In the genomic region with DNA sequence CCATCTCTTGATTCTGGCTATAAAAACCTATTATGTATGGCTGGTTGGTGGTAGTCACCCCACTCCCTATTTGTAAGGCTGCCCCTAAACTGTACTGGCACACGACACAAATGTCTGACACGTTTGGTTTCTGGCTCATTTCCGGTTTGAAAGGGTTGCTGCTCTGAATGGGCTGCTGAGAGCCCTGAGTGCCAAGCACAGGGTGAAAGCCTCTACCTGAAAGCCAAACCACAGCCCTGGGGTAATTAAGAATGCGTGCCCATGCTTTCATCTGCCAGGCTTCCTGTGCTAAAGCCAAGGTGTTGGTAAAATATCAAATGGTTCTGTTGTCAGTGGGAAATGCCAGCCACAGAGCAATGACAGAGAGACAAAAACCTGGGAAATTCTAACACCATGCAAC, we compare ENCODE assay signal across 18 mouse cellular contexts. TPM values are rescaled to one million over a fixed set of nuclear protein-coding genes. Genes with fewer than 3 reads are reported as not detected.
DNase-seq lines count a peak whose midpoint lies in the region; ATAC-seq and TF ChIP-seq lines count a peak whose summit lies in the region.
"Had no signal": no experiment of that assay in that cellular context is flagged by ENCODE, and none has a peak within 500 bp of the region (broad histone marks: within the 10 kb centered on the region; RNA-seq: fewer than 3 reads in every experiment).

No protein-coding gene starts in this region.

- H3K4me1 ChIP-seq in hindbrain, embryonic 16.5 days (ENCODE audit: control insufficient read depth, insufficient read depth, low read depth, low read length), result peaks cover 8% of the 10 kb centered on the region; the same call in 1 of the 2 replicates
- H3K4me1 ChIP-seq in hindbrain, embryonic 11.5 days (replicated peaks; ENCODE audit: control insufficient read depth, insufficient read depth, low read length), result no peaks in the 10 kb centered on the region
- H3K4me1 ChIP-seq: intestine, embryonic 15.5 days; megakaryocyte, embryonic 14.5 days had no signal

- H3K27ac ChIP-seq in hindbrain, embryonic 16.5 days (ENCODE audit: low read depth, low read length), result no peak overlapping the region
- H3K27ac ChIP-seq in hindbrain, embryonic 11.5 days (ENCODE audit: low read depth, low read length), result no peak overlapping the region
- H3K27ac ChIP-seq in layer of hippocampus, adult 2 months, result peak overlapping the region; percentile 51; the same call in 1 of the 2 replicates
- H3K27ac ChIP-seq: heart, embryonic 15.5 days; hindbrain, embryonic 10.5 days; intestine, embryonic 15.5 days had no signal

- ATAC-seq in hindbrain, embryonic 16.5 days, result peak; percentile 74; the same call in 1 of the 2 replicates
- ATAC-seq in hindbrain, embryonic 11.5 days (ENCODE audit: low FRiP score), result no peak
- ATAC-seq: intestine, embryonic 15.5 days; liver, postnatal 0 days had no signal

- no peaks in the 10 kb centered on the region for H3K27me3 ChIP-seq in hindbrain, embryonic 16.5 days (replicated peaks; ENCODE audit: control insufficient read depth, insufficient read depth, low read length)
- H3K27me3 ChIP-seq in hindbrain, embryonic 11.5 days (ENCODE audit: control insufficient read depth, insufficient read depth, low read length), result no peaks in the 10 kb centered on the region
- H3K27me3 ChIP-seq: heart, embryonic 15.5 days; intestine, embryonic 15.5 days; megakaryocyte, embryonic 14.5 days had no signal

- H3K36me3 ChIP-seq in hindbrain, embryonic 16.5 days (ENCODE audit: control insufficient read depth, insufficient read depth, low read length), result no peaks in the 10 kb centered on the region
- H3K36me3 ChIP-seq in hindbrain, embryonic 11.5 days (ENCODE audit: control insufficient read depth, insufficient read depth, low read length), result no peaks in the 10 kb centered on the region
- H3K36me3 ChIP-seq: G1E; heart, embryonic 15.5 days; hindbrain, embryonic 10.5 days; intestine, embryonic 15.5 days had no signal

- no peak overlapping the region for H3K9ac ChIP-seq in hindbrain, embryonic 16.5 days (ENCODE audit: low read depth, low read length)
- H3K9ac ChIP-seq in hindbrain, embryonic 11.5 days (ENCODE audit: low read depth, low read length), result no peak overlapping the region
- H3K9ac ChIP-seq: heart, embryonic 15.5 days; intestine, embryonic 15.5 days; liver, postnatal 0 days had no signal

- DNase-seq in hindbrain, embryonic 11.5 days (ENCODE audit: low spot score), result no peak
- no peak for DNase-seq in layer of hippocampus, adult 2 months (ENCODE audit: low spot score in 2 of 2)
- no peak for DNase-seq in layer of hippocampus, adult 9-11 months
- peak; percentile 7 for DNase-seq in thymus, postnatal 0 days (ENCODE audit: low spot score)
- DNase-seq in thymus, postnatal 25 days, result no peak
- DNase-seq in ovary, postnatal 36 days (ENCODE audit: low spot score), result no peak
- DNase-seq: gastrocnemius, postnatal 10 days; liver; liver, postnatal 0 days; lung, postnatal 14 days; right cerebral cortex, adult 18-20 months had no signal

- WGBS in hindbrain, embryonic 16.5 days, result 50% methylated on average over 4 of the region's 4 CpGs
- 71% methylated on average over 4 of the region's 4 CpGs for WGBS in hindbrain, embryonic 11.5 days

- H3K4me2 ChIP-seq in hindbrain, embryonic 16.5 days (ENCODE audit: low read length), result no peak overlapping the region
- no peak overlapping the region for H3K4me2 ChIP-seq in hindbrain, embryonic 11.5 days (replicated peaks; ENCODE audit: low read depth, low read length)
- H3K4me2 ChIP-seq: heart, embryonic 15.5 days; intestine, embryonic 15.5 days had no signal

- H3K9me3 ChIP-seq in hindbrain, embryonic 16.5 days (ENCODE audit: control insufficient read depth, low read length), result no peaks in the 10 kb centered on the region
- H3K9me3 ChIP-seq in hindbrain, embryonic 11.5 days (ENCODE audit: control insufficient read depth, low read length), result no peaks in the 10 kb centered on the region
- H3K9me3 ChIP-seq: heart, embryonic 15.5 days; hindbrain, embryonic 10.5 days; intestine, embryonic 15.5 days had no signal

- H3K4me3 ChIP-seq in hindbrain, embryonic 16.5 days (ENCODE audit: low read length), result no peak overlapping the region
- H3K4me3 ChIP-seq in hindbrain, embryonic 11.5 days (ENCODE audit: low read depth, low read length), result no peak overlapping the region
- no peak overlapping the region for H3K4me3 ChIP-seq in layer of hippocampus, adult 2 months
- H3K4me3 ChIP-seq: heart, embryonic 15.5 days; hindbrain, embryonic 10.5 days; intestine, embryonic 15.5 days; megakaryocyte, embryonic 14.5 days; myocyte had no signal

- no peak for TF ChIP-seq CTCF in layer of hippocampus, adult 2 months (conservative IDR thresholded peaks at IDR 0.05)

RNA-seq across cellular contexts. Expression of a gene that starts 22.2 kb away (rescaled TPM):
- polyA plus RNA-seq in hindbrain, embryonic 16.5 days (2015; fragmentation: Nextera tagmentation; extraction: Ambion mirVana), result 8.5 and 9.9 TPM in 2 replicates
- 4.8 and 5.5 TPM in 2 replicates for polyA plus RNA-seq in hindbrain, embryonic 11.5 days (2014; fragmentation: Nextera tagmentation; extraction: Ambion mirVana)
- 10 to 100 TPM; 17.1 to 27.7 TPM for total RNA-seq in layer of hippocampus, adult 2 months (2021)
- polyA plus RNA-seq in thymus, postnatal 0 days (2015; fragmentation: Nextera tagmentation; extraction: Ambion mirVana), result 2.3 and 2.8 TPM in 2 replicates
- polyA plus RNA-seq: G1E had no signal
